Mouse (Mus musculus) kidney, embryonic 15.5 days (tissue): ENCODE data around the gene Ctnnd2. TPM values are rescaled to one million over a fixed set of nuclear protein-coding genes. Genes with fewer than 3 reads are reported as not detected.

Source experiments
- ATAC-seq: fragments of 200-750 bp; cut with Nextera tagmentation; replicated peaks from 2 replicates; pipeline ENCODE4 v1.8.0; 2017; ENCODE audit warnings: moderate TSS enrichment; ENCODE audit not compliant: low FRiP score
- H3K27ac ChIP-seq: fragments of 300-500 bp; sonication (generic); 2 replicates; pipeline ENCODE4 v1.5.1; 2015; ENCODE audit warnings: mild to moderate bottlenecking, inconsistent platforms
- H3K27me3 ChIP-seq: fragments of 300-500 bp; sonication (generic); 2 replicates; pipeline ENCODE4 v1.6.1; 2015; ENCODE audit warnings: inconsistent platforms
- H3K36me3 ChIP-seq: fragments of 300-500 bp; sonication (generic); 2 replicates; pipeline ENCODE4 v1.6.1; 2015; ENCODE audit warnings: inconsistent platforms
- H3K4me1 ChIP-seq: fragments of 300-500 bp; sonication (generic); 2 replicates; pipeline ENCODE4 v1.6.1; 2015; ENCODE audit warnings: inconsistent platforms
- H3K4me2 ChIP-seq: fragments of 300-500 bp; sonication (generic); 2 replicates; pipeline ENCODE4 v1.6.1; 2015; ENCODE audit warnings: moderate library complexity, mild to moderate bottlenecking, inconsistent platforms
- H3K4me3 ChIP-seq: fragments of 300-500 bp; sonication (generic); replicated peaks from 2 replicates; pipeline ENCODE4 v1.5.1; 2015; ENCODE audit warnings: mild to moderate bottlenecking, inconsistent platforms
- H3K9ac ChIP-seq: fragments of 300-500 bp; sonication (generic); 2 replicates; pipeline ENCODE4 v1.6.1; 2015; ENCODE audit warnings: mild to moderate bottlenecking, inconsistent platforms
- H3K9me3 ChIP-seq: fragments of 300-500 bp; sonication (generic); replicated peaks from 2 replicates; pipeline ENCODE4 v1.6.1; 2016; ENCODE audit warnings: inconsistent platforms
- WGBS: fragments of 180-500 bp; shearing (Covaris S2); methylation state at CpG from one replicate; pipeline ENCODE4 v1.1.7; 2015; ENCODE audit warnings: mixed read lengths; 5-methylcytosine and 5-hydroxymethylcytosine counted together
- polyA plus RNA-seq: library from polyadenylated mRNA; unstranded; fragments of >200 nt; fragmentation: Nextera tagmentation; extraction: Ambion mirVana; gene quantifications from 2 replicates; pipeline ENCODE4 v1.2.1, GENCODE M21; 2015

Gene Ctnnd2
- polyA plus RNA-seq, 1 experiment from 2014 or later: 5.4 TPM

GRCm38 (mm10) chr15:31063734-31064133 lies 891.3 kb downstream of the Ctnnd2 start:
- Histone ChIP-seq H3K36me3 (no peaks in the 10 kb centered on the region), H3K27ac (no peak overlapping the region), H3K9ac (no peak overlapping the region), H3K9me3 (no peaks in the 10 kb centered on the region), H3K4me2 (no peak overlapping the region), H3K4me1 (no peaks in the 10 kb centered on the region), H3K4me3 (no peak overlapping the region), H3K27me3 (no peaks in the 10 kb centered on the region)
- WGBS: 47% methylated on average over 3 of the region's 3 CpGs
- ATAC-seq: no peak

DNA sequence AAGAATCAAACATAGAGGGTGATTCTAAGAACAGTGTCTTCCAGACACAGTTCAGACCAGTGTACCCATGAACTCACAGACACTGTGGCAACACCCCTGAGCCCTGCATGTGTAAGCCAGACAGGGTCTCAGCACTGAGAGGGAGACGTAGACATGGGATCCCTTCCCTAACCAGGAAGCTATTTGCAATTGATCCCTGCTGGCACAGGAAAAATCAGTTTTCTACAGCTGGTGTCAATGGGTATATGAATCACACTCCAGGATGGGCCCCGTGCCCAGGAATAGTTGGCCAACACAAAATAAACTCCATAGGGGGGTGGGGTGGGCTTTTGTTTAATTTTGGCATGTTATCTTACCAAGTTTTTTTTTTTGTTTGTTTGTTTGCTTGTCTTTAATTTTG lies 895.7 kb downstream of the Ctnnd2 start:
- no peak overlapping the region for H3K27ac ChIP-seq
- no peak for ATAC-seq
- H3K9ac ChIP-seq: no peak overlapping the region
- H3K4me1 ChIP-seq: no peaks in the 10 kb centered on the region
- H3K4me3 ChIP-seq: no peak overlapping the region
- H3K36me3 ChIP-seq: no peaks in the 10 kb centered on the region
- H3K27me3 ChIP-seq: no peaks in the 10 kb centered on the region
- 77% methylated on average over 2 of the region's 2 CpGs for WGBS
- H3K4me2 ChIP-seq: no peak overlapping the region
- no peaks in the 10 kb centered on the region for H3K9me3 ChIP-seq

DNA sequence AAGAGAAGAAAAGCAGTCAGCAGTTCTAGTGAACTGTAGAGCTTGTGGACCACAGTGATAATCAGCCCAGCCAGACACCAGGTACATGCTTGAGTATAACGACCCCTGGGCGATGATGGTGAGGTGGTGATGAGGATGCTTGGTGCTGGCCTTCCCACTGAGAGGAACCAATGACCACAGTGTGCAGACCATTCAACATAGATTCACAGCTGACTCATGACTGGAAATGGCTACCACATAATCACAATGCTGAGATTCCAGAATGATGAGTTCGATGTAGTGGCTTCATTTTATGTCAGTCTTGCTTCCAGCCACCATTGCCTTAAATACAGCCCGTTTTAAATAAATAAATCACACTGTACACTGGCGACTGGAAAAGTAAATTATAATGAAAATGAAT lies 897.9 kb downstream of the Ctnnd2 start:
- H3K4me2 ChIP-seq: no peak overlapping the region
- no peaks in the 10 kb centered on the region for H3K4me1 ChIP-seq
- no peaks in the 10 kb centered on the region for H3K36me3 ChIP-seq
- no peak for ATAC-seq
- WGBS: 81% methylated on average over 5 of the region's 5 CpGs
- no peak overlapping the region for H3K27ac ChIP-seq
- H3K27me3 ChIP-seq: no peaks in the 10 kb centered on the region
- no peak overlapping the region for H3K4me3 ChIP-seq
- no peaks in the 10 kb centered on the region for H3K9me3 ChIP-seq
- no peak overlapping the region for H3K9ac ChIP-seq
